Mouse (Mus musculus) lung, embryonic 15.5 days (tissue): ENCODE data around the gene Pusl1. TPM values are rescaled to one million over a fixed set of nuclear protein-coding genes. Genes with fewer than 3 reads are reported as not detected.
A peak's percentile ranks its signal among the peaks of the same experiment; 100 is the strongest.

ENCODE experiments used
- ATAC-seq: fragments of 200-750 bp; cut with Nextera tagmentation; 2 replicates; pipeline ENCODE4 v1.8.0; 2017; ENCODE audit warnings: moderate number of reproducible peaks, borderline replicate concordance; ENCODE audit not compliant: low FRiP score, low TSS enrichment; ENCODE audit errors: extremely low read depth
- H3K27ac ChIP-seq: fragments of 300-500 bp; sonication (generic); 2 replicates; pipeline ENCODE4 v1.5.1; 2015; ENCODE audit warnings: moderate library complexity, mild to moderate bottlenecking, inconsistent platforms
- H3K27me3 ChIP-seq: fragments of 300-500 bp; sonication (generic); 2 replicates; pipeline ENCODE4 v1.6.1; 2015; ENCODE audit warnings: inconsistent platforms
- H3K36me3 ChIP-seq: fragments of 300-500 bp; sonication (generic); 2 replicates; pipeline ENCODE4 v1.6.1; 2015; ENCODE audit warnings: inconsistent platforms
- H3K4me1 ChIP-seq: fragments of 300-500 bp; sonication (generic); 2 replicates; pipeline ENCODE4 v1.6.1; 2015; ENCODE audit warnings: inconsistent platforms
- H3K4me2 ChIP-seq: fragments of 300-500 bp; sonication (generic); 2 replicates; pipeline ENCODE4 v1.6.1; 2015; ENCODE audit warnings: inconsistent platforms, mild to moderate bottlenecking, moderate library complexity
- H3K4me3 ChIP-seq: fragments of 300-500 bp; sonication (generic); 2 replicates; pipeline ENCODE4 v1.5.1; 2015; ENCODE audit warnings: mild to moderate bottlenecking, inconsistent platforms
- H3K9ac ChIP-seq: fragments of 300-500 bp; sonication (generic); 2 replicates; pipeline ENCODE4 v1.6.1; 2015; ENCODE audit warnings: inconsistent platforms
- H3K9me3 ChIP-seq: fragments of 300-500 bp; sonication (generic); 2 replicates; pipeline ENCODE4 v1.6.1; 2016; ENCODE audit warnings: inconsistent platforms
- WGBS: fragments of 180-500 bp; shearing (Covaris S2); methylation state at CpG from one replicate; pipeline ENCODE4 v1.1.7; 2015; 5-methylcytosine and 5-hydroxymethylcytosine counted together
- polyA plus RNA-seq: library from polyadenylated mRNA; unstranded; fragments of >200 nt; fragmentation: Nextera tagmentation; extraction: Ambion mirVana; gene quantifications from 2 replicates; pipeline ENCODE4 v1.2.1, GENCODE M21; 2015

Pusl1 gene
- polyA plus RNA-seq, 1 experiment from 2014 or later, result 44.9 TPM

DNA sequence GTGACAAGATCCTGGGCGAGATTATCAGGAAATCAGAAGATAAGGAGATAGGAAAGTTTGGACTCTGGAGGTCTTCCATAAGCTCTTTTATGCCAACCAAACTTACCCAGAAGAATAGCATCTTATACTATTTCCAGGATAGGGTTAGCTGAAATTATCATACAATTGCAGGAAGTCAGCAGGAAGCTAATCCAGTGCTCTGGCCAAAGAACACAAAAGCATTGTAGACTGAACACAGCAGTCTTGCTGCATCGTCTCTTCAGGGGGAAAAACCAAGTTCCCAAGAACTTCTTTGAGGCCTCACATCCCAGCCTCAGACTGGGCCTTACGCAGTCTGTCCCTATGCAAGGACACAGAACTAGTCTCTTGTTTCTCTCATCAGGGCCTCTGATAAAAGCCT is 8.0 kb downstream of the Pusl1 start:
- H3K4me2 ChIP-seq, result no peak overlapping the region
- peaks cover 50% of the 10 kb centered on the region for H3K36me3 ChIP-seq
- H3K4me3 ChIP-seq, result no peak overlapping the region
- H3K9ac ChIP-seq, result no peak overlapping the region
- no peak for ATAC-seq
- WGBS, result 65% methylated on average over 3 of the region's 3 CpGs
- H3K27ac ChIP-seq, result peak overlapping the region; percentile 69
- no peaks in the 10 kb centered on the region for H3K4me1 ChIP-seq
- no peaks in the 10 kb centered on the region for H3K27me3 ChIP-seq
- H3K9me3 ChIP-seq, result no peaks in the 10 kb centered on the region

GRCm38 (mm10) chr4:155871404-155871803 is 20.2 kb downstream of the Pusl1 start:
- no peak for ATAC-seq
- no peaks in the 10 kb centered on the region for H3K9me3 ChIP-seq
- H3K27me3 ChIP-seq, result no peaks in the 10 kb centered on the region
- no peak overlapping the region for H3K27ac ChIP-seq
- peaks cover 26% of the 10 kb centered on the region for H3K4me1 ChIP-seq
- H3K4me3 ChIP-seq, result no peak overlapping the region
- WGBS, result 82% methylated on average over 7 of the region's 7 CpGs
- peaks cover 39% of the 10 kb centered on the region for H3K36me3 ChIP-seq
- no peak overlapping the region for H3K4me2 ChIP-seq
- no peak overlapping the region for H3K9ac ChIP-seq

- peaks cover 26% of the 10 kb centered on the region for H3K4me1 ChIP-seq
- H3K4me3 ChIP-seq, result peak within 1 kb of the TSS; percentile 68
- H3K27ac ChIP-seq, result peak within 1 kb of the TSS; percentile 29
- H3K36me3 ChIP-seq, result peaks cover 39% of the 10 kb centered on the region
- H3K4me2 ChIP-seq, result peak within 1 kb of the TSS; percentile 86
- peak; percentile 96 for ATAC-seq
- under 1% methylated on average over 63 of the region's 63 CpGs for WGBS
- peak within 1 kb of the TSS; percentile 90 for H3K9ac ChIP-seq
- H3K27me3 ChIP-seq, result no peaks in the 10 kb centered on the region
- H3K9me3 ChIP-seq, result no peaks in the 10 kb centered on the region
These were observed 22.1 kb downstream of the Pusl1 start, which contains the start of the genes Cptp and Ints11 for GRCm38 (mm10) chr4:155869317-155870033. Cptp (minus strand) TSS chr4:155869440. Ints11 (plus strand) TSS chr4:155869546.

- peaks cover 32% of the 10 kb centered on the region for H3K36me3 ChIP-seq
- peak overlapping the region; percentile 69 for H3K9ac ChIP-seq
- H3K27ac ChIP-seq, result 0 out of 2 replicates have a peak overlapping the region, but pooled peaks have one; percentile 24
- H3K4me3 ChIP-seq, result peak overlapping the region; percentile 68
- H3K4me1 ChIP-seq, result peaks cover 26% of the 10 kb centered on the region
- WGBS, result 8% methylated on average over 22 of the region's 22 CpGs
- no peaks in the 10 kb centered on the region for H3K27me3 ChIP-seq
- peak; percentile 44 for ATAC-seq
- peak overlapping the region; percentile 86 for H3K4me2 ChIP-seq
- H3K9me3 ChIP-seq, result no peaks in the 10 kb centered on the region
These were observed 22.8 kb downstream of the Pusl1 start for GRCm38 (mm10) chr4:155868614-155869298.

DNA sequence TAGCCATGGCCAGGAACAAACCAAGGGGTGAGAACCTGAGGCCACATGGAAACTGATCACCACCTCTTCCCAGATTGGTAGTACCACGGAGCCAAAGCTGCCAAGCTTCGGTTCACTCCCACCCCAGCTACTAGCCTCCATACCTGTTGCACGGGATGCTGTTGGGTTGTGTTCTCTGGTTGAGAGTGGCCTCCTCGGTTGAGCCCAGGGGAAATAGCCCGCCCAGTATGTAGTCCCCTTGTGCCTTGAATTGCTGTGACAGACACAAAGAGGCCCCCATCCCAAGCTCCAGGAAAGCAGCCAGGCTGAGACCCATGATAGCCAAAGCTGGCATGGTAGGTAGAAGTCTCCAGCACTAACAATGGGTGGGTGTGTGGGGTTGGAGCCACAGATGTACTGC is 28.6 kb downstream of the Pusl1 start, which contains the start of gene Tas1r3:
TSS of gene Tas1r3 (minus strand) at position 362 of the 400 bp plus-strand sequence.
- Histone ChIP-seq H3K9me3 (no peaks in the 10 kb centered on the region), H3K36me3 (peaks cover 33% of the 10 kb centered on the region), H3K4me3 (no peak within 1 kb of the TSS), H3K9ac (no peak within 1 kb of the TSS), H3K4me2 (no peak within 1 kb of the TSS), H3K27ac (no peak within 1 kb of the TSS), H3K27me3 (no peaks in the 10 kb centered on the region), H3K4me1 (peaks cover under 1% of the 10 kb centered on the region; the same call in 1 of the 2 replicates)
- WGBS, result 75% methylated on average over 5 of the region's 5 CpGs
- ATAC-seq, result no peak

DNA sequence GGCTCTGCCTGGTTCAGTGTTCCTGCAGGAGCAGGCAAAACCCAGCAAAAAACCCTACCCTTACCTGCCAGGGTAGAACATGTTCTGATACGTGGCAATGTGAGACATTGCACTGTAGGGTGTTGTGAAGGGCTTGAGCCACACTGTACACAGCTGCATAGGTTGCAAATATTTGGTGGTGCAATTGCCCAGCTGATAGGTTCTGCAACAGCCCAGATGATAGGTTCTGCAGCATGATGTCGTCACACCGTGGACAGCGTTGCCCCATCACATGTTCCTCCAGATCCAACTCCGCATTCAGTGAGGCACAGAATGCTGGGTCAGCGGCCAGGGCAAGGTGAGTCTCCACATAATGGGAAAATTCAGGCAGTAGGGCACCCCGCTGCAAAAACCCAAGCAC is 29.8 kb downstream of the Pusl1 start:
- ATAC-seq, result no peak
- Histone ChIP-seq H3K9me3 (no peaks in the 10 kb centered on the region), H3K4me1 (no peaks in the 10 kb centered on the region), H3K27ac (no peak overlapping the region), H3K4me3 (no peak overlapping the region), H3K27me3 (no peaks in the 10 kb centered on the region), H3K36me3 (peaks cover 34% of the 10 kb centered on the region), H3K9ac (no peak overlapping the region), H3K4me2 (no peak overlapping the region)
- 87% methylated on average over 7 of the region's 7 CpGs for whole genome bisulfite sequencing

DNA sequence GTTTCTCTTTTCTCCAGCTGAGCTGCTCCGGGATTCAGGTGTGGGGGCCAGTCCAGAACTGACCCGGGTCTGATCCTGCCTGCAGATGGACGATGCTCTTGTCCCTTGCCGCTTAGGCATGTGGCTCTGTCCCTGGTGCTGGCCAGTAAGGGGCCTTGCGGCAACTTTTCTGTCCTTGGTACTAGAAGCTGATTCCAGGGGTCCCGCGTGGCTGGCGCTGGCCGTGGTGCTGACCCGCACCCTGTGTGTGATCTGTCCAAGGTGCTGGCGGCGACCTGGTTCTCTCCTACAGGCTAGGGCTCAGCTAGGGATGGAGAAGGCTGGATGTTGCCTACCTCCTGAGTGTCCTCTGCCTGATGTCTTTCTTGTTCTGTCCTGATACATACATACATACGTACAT is 32.3 kb downstream of the Pusl1 start:
- H3K9me3 ChIP-seq, result no peaks in the 10 kb centered on the region
- ATAC-seq, result no peak
- no peak overlapping the region for H3K9ac ChIP-seq
- H3K4me2 ChIP-seq, result no peak overlapping the region
- H3K4me3 ChIP-seq, result no peak overlapping the region
- H3K4me1 ChIP-seq, result no peaks in the 10 kb centered on the region
- whole genome bisulfite sequencing, result 13% methylated on average over 13 of the region's 13 CpGs
- no peak overlapping the region for H3K27ac ChIP-seq
- peaks cover 38% of the 10 kb centered on the region for H3K36me3 ChIP-seq
- no peaks in the 10 kb centered on the region for H3K27me3 ChIP-seq

- Histone ChIP-seq H3K4me2 (no peak overlapping the region), H3K4me3 (no peak overlapping the region), H3K36me3 (peaks cover 40% of the 10 kb centered on the region), H3K9me3 (no peaks in the 10 kb centered on the region), H3K9ac (no peak overlapping the region), H3K27ac (no peak overlapping the region), H3K4me1 (no peaks in the 10 kb centered on the region), H3K27me3 (no peaks in the 10 kb centered on the region)
- 63% methylated on average over 3 of the region's 3 CpGs for WGBS
- no peak for ATAC-seq
These were observed 34.7 kb downstream of the Pusl1 start for GRCm38 (mm10) chr4:155856881-155857280.

DNA sequence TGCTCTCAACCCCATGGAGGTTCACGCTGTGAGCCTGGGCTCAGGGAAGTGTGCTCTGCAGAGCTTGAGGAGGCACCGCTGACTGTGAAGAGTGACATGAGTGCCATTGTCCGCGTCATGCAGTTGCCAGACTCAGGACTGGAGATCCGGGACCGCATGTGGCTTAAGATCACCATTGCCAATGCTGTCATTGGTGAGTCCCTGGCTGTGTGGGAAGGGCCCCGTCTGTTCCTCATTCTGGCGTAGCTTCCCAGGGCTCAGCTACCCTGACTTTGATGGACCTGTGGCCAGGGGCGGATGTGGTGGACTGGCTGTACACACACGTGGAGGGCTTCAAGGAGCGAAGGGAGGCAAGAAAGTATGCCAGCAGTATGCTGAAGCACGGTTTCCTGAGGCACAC is 35.5 kb downstream of the Pusl1 start:
- Histone ChIP-seq H3K9me3 (no peaks in the 10 kb centered on the region), H3K27me3 (no peaks in the 10 kb centered on the region), H3K4me3 (no peak overlapping the region), H3K36me3 (peaks cover 40% of the 10 kb centered on the region), H3K27ac (no peak overlapping the region), H3K9ac (no peak overlapping the region), H3K4me1 (no peaks in the 10 kb centered on the region), H3K4me2 (no peak overlapping the region)
- ATAC-seq, result no peak
- WGBS, result 87% methylated on average over 12 of the region's 12 CpGs

DNA sequence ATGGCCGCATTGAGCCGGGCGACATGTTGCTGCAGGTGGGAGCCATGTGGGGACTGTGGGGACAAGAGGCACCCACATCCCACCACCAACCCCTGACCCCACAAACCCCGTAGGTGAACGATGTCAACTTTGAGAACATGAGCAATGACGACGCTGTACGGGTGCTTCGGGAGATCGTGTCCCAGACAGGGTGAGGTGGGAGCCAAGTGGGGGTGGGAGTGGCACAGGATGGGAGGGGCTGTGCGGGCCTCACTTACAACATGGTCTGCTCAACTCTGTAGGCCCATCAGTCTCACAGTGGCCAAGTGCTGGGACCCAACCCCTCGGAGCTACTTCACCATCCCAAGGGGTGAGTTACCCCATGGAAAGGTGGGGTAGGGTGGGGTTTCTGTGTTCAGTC is 36.6 kb downstream of the Pusl1 start:
- 94% methylated on average over 12 of the region's 12 CpGs for WGBS
- Histone ChIP-seq H3K4me3 (no peak overlapping the region), H3K4me1 (0 out of 2 replicates have a peak, but pooled peaks cover 4% of the 10 kb centered on the region), H3K9me3 (no peaks in the 10 kb centered on the region), H3K36me3 (peaks cover 38% of the 10 kb centered on the region), H3K9ac (no peak overlapping the region), H3K4me2 (no peak overlapping the region), H3K27ac (no peak overlapping the region), H3K27me3 (no peaks in the 10 kb centered on the region)
- no peak for ATAC-seq

GRCm38 (mm10) chr4:155853421-155853820 is 38.2 kb downstream of the Pusl1 start:
- Histone ChIP-seq H3K9me3 (no peaks in the 10 kb centered on the region), H3K36me3 (peaks cover 32% of the 10 kb centered on the region), H3K4me2 (no peak overlapping the region), H3K27ac (no peak overlapping the region), H3K9ac (no peak overlapping the region), H3K4me3 (no peak overlapping the region), H3K4me1 (peaks cover 18% of the 10 kb centered on the region), H3K27me3 (no peaks in the 10 kb centered on the region)
- no peak for ATAC-seq
- WGBS, result 91% methylated on average over 9 of the region's 9 CpGs

DNA sequence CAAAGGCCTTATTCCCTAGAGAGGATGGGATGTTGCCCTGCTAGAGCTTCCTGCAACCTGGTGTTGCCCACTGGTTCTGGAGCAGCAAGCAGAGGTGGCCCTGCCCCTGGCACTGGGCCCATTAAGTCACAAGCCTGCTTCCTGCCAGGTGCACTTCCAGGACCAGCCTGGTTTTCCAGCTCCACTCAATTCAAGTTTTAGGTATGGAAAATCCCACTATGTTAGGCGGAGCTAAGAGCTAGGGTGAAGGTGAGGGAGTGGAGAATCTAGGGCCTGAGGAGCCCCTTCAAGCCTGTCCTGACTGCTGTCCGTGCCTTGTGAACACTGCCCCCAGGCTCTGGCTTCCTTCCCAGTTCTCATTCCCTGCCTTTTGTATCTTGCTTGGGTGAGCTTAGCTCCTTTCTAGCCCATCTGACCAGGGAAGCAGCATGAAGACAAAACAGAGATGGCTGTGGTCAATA is 39.6 kb downstream of the Pusl1 start:
- whole genome bisulfite sequencing, result 69% methylated on average over 2 of the region's 2 CpGs
- H3K27ac ChIP-seq, result no peak overlapping the region
- peaks cover 24% of the 10 kb centered on the region for H3K4me1 ChIP-seq
- peaks cover 28% of the 10 kb centered on the region for H3K36me3 ChIP-seq
- H3K4me3 ChIP-seq, result no peak overlapping the region
- H3K9ac ChIP-seq, result no peak overlapping the region
- H3K27me3 ChIP-seq, result no peaks in the 10 kb centered on the region
- ATAC-seq, result no peak
- H3K9me3 ChIP-seq, result no peaks in the 10 kb centered on the region
- H3K4me2 ChIP-seq, result no peak overlapping the region
